Mouse (Mus musculus): Measurements from ENCODE around the gene Cmtm3. TPM values are rescaled to one million over a fixed set of nuclear protein-coding genes. Genes with fewer than 3 reads are reported as not detected.
"Not testable (repeated sequence)": the region's sequence is repeated elsewhere in the genome, so short reads cannot be mapped to it uniquely, and the experiment has no call there.

Gene Cmtm3
- 156 and 164 TPM in 2 replicates for polyA plus RNA-seq (2014; fragmentation: Nextera tagmentation; extraction: Ambion mirVana)

DNA sequence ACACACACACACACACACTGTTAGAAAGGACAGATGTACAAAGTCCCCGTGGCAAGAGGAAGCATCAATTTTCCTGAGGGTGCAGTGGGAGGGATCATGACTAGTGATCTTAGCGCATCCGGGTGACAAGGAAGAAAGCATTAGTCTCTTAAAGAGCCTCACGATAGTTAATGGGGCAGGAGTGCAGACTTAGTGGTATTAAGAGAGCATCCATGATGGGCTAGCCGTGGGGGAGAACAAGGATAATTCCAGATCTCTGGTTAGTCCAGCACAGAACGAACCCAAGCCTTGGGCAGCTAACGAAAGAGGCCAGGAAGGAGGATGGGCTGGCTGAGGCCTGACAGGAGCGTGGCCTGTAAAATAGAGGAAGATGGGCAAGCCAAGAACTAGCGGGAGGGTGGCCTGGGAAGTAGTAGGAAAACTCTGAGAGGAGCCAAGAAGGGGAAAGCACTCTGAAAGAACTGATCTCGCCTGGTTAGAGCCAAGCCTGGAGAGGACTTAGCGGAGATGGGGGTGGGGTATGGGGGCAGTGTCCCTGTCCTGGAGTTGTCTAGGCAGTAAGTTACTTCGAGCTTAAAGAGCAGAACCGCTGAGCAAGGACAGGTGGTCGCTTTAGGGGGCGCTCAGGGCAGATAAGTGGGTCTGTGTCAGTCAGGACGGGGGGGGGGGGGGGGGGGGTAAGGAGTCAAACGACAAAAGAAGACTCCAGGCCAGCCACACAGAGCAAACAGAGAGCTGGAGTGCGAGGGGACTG lies at the start of gene Cmtm3:
Cmtm3 (plus strand) TSS at position 182 of the 754 bp plus-strand sequence.
- DNase-seq (peak; percentile 46), ATAC-seq (ENCODE audit: insufficient read depth) (peak; percentile 4; the same call in 1 of the 2 replicates)
- H3K4me2 ChIP-seq, result peak within 1 kb of the TSS; percentile 72
- H3K9ac ChIP-seq, result peak within 1 kb of the TSS; percentile 90
- TF ChIP-seq CTCF (IDR thresholded peaks at IDR 0.05; ENCODE audit: low read depth), result no peak
- H3K9me3 ChIP-seq (ENCODE audit: low read depth, low read length), result no peaks in the 10 kb centered on the region
- peak within 1 kb of the TSS; percentile 94 for H3K27ac ChIP-seq (ENCODE audit: low read depth)
- H3K36me3 ChIP-seq (ENCODE audit: insufficient read depth), result peaks cover 14% of the 10 kb centered on the region; the same call in 1 of the 2 replicates
- H3K4me1 ChIP-seq (ENCODE audit: insufficient read depth), result no peaks in the 10 kb centered on the region
- H3K4me3 ChIP-seq (ENCODE audit: low read depth, low read length), result peak within 1 kb of the TSS; percentile 70
- WGBS, result 13% methylated on average over 17 of the region's 18 CpGs
- no peaks in the 10 kb centered on the region for H3K27me3 ChIP-seq (ENCODE audit: insufficient read depth, low read length)

DNA sequence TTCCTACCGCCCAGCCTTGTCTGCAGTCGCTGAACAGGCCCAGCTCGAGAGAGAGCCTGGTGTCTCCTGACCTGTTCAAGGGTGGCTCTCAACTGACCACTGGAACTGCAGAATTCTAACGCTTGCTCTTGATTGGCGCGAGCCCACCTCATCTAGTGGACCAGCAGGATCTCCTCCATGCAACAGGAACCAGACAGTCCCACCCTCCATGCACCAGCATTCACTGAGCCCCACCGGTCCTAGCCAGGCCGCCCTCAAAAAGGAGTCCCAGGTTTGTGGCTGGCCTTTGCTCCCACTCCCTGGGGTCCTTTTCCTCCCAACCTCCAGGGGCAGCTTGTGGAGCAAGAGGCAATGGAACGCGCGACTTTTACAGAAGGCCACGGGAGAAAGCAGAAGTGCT lies 46.1 kb upstream of the Cmtm3 start, which contains the start of gene Cmtm2a:
Cmtm2a (minus strand) TSS at position 101 of the 400 bp plus-strand sequence.
- DNase-seq; H3K4me2 ChIP-seq; H3K9ac ChIP-seq; H3K4me3 ChIP-seq (ENCODE audit: low read depth, low read length); H3K9me3 ChIP-seq (ENCODE audit: low read depth, low read length); H3K36me3 ChIP-seq (ENCODE audit: insufficient read depth); H3K4me1 ChIP-seq (ENCODE audit: insufficient read depth); H3K27me3 ChIP-seq (ENCODE audit: insufficient read depth, low read length); H3K27ac ChIP-seq (ENCODE audit: low read depth); ATAC-seq (ENCODE audit: insufficient read depth): not testable (repeated sequence)
- WGBS, result 78% methylated on average over 12 of the region's 12 CpGs

DNA sequence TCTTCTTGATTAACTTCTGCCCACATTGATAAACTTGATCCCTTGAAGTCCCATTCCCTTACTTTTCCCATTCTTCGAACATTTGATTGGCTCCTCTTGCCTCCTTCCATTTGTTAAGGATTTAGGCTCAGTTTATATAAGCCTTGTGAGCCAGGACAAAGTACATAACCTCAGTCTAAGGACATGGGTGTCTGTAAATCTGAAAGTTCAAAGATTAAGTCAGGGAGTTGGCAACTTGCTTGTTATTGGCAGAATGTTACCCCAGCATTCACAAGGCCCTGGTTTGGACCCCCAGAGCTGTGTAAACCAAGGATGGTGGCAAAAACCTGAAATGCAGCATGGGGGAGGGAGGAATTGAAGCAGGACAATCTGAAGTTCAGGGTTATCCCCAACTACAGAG lies 44.8 kb upstream of the Cmtm3 start:
- 77% methylated on average over 1 of the region's 1 CpGs for WGBS

DNA sequence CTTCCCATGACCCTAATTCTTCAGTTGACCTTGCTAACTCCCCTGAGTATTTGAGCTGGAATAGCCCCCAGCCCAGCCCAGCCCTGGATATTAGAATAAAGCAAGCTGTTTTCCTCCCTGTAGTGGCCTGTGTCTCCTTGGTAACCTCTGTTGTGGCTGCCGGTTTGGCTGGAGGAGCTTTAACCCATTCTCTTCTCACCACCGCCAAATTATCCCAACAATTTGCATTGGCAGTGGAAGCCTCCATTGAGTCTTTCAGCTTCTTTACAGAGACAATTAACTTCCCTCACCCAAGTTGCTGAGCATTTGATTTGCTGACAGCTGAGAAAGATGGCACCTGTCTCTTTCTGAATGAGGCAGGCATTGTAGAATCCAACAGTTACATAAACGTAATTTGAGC lies 37.6 kb upstream of the Cmtm3 start:
- not testable (repeated sequence) for H3K4me2 ChIP-seq; ATAC-seq (ENCODE audit: insufficient read depth); DNase-seq; H3K27me3 ChIP-seq (ENCODE audit: insufficient read depth, low read length); H3K27ac ChIP-seq (ENCODE audit: low read depth); H3K9ac ChIP-seq; H3K4me1 ChIP-seq (ENCODE audit: insufficient read depth); H3K36me3 ChIP-seq (ENCODE audit: insufficient read depth); H3K4me3 ChIP-seq (ENCODE audit: low read depth, low read length); H3K9me3 ChIP-seq (ENCODE audit: low read depth, low read length)
- WGBS, result 20% methylated on average over 3 of the region's 3 CpGs

More for the DNA sequence above, 44.8 kb upstream of the Cmtm3 start:
- H3K27ac ChIP-seq (ENCODE audit: low read depth), result no peak overlapping the region
- H3K9me3 ChIP-seq (ENCODE audit: low read depth, low read length), result no peaks in the 10 kb centered on the region
- DNase-seq (no peak), ATAC-seq (ENCODE audit: insufficient read depth) (no peak)
- H3K4me2 ChIP-seq, result no peak overlapping the region
- TF ChIP-seq CTCF (IDR thresholded peaks at IDR 0.05; ENCODE audit: low read depth), result no peak
- H3K36me3 ChIP-seq (ENCODE audit: insufficient read depth), result no peaks in the 10 kb centered on the region
- H3K9ac ChIP-seq, result no peak overlapping the region
- H3K4me1 ChIP-seq (ENCODE audit: insufficient read depth), result no peaks in the 10 kb centered on the region
- H3K4me3 ChIP-seq (ENCODE audit: low read depth, low read length), result no peak overlapping the region
- H3K27me3 ChIP-seq (ENCODE audit: insufficient read depth, low read length), result no peaks in the 10 kb centered on the region

DNA sequence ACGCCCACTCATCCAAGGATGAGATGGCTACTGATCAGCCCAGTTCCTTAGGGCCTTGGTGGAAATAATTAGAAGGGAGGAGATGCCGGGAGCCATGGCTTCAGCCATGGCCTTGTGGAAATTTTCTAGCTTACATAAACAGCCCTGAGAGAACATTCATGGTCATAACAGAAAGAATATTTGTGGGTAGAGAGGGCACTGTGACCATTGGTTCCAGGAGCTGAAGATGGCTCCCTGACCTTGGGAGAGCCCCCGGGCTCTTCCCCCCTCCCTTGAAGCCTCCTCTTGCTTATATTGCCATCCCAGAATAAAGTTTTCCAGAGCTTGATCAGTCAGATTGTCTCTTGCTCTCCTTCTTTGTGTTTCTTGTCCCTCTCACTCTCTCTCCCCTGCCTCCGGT lies 36.7 kb upstream of the Cmtm3 start:
- H3K27ac ChIP-seq (ENCODE audit: low read depth); H3K4me2 ChIP-seq; H3K9ac ChIP-seq; H3K27me3 ChIP-seq (ENCODE audit: insufficient read depth, low read length); ATAC-seq (ENCODE audit: insufficient read depth); H3K4me1 ChIP-seq (ENCODE audit: insufficient read depth); DNase-seq; H3K9me3 ChIP-seq (ENCODE audit: low read depth, low read length); H3K36me3 ChIP-seq (ENCODE audit: insufficient read depth); H3K4me3 ChIP-seq (ENCODE audit: low read depth, low read length): not testable (repeated sequence)
- 86% methylated on average over 4 of the region's 4 CpGs for WGBS

DNA sequence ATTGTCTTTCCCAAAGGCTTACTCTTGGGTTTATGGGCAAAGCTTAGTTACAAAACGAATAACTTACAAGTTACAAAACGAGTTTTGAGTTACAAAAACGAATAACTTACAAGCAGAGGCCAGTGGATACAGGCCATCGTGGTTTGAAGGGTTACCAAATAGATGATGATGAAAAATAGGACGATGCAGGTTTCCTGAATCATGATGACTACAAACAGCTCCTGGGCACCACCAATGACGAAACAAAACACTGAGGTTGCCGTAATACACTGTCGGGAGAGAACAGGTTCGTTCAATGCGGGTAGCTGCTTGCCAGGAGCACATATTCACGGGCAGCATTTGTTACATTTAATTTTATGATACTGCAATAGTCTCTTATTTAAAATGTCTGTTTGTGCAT lies 34.2 kb upstream of the Cmtm3 start:
- DNase-seq (no peak), ATAC-seq (ENCODE audit: insufficient read depth) (no peak)
- Histone ChIP-seq H3K4me2 (no peak overlapping the region), H3K9ac (no peak overlapping the region), H3K36me3 (ENCODE audit: insufficient read depth) (no peaks in the 10 kb centered on the region), H3K9me3 (ENCODE audit: low read depth, low read length) (no peaks in the 10 kb centered on the region), H3K27me3 (ENCODE audit: insufficient read depth, low read length) (no peaks in the 10 kb centered on the region), H3K4me3 (ENCODE audit: low read depth, low read length) (no peak overlapping the region), H3K4me1 (ENCODE audit: insufficient read depth) (no peaks in the 10 kb centered on the region), H3K27ac (ENCODE audit: low read depth) (no peak overlapping the region)
- WGBS, result 83% methylated on average over 11 of the region's 11 CpGs
- TF ChIP-seq CTCF (IDR thresholded peaks at IDR 0.05; ENCODE audit: low read depth), result no peak

DNA sequence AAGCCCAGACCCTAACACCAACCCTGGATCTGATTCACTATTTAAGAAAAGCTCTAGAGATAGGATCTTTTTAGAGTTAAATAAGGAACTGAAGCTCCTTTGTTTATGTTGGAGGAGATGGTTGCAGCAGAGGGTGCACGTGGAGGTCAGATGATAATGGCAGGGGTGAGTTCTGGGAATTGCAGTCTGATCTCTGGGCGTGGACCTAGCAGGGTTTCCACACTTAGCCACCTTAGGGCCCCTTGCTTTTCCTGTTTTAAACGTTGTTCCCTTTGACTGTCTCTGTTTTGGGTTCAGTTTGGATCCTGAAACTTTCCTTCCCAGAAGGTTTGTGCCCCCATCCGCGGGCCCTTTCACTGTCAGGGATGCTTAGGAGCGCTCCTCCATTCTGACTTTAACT lies 30.9 kb upstream of the Cmtm3 start:
- not testable (repeated sequence) for ATAC-seq (ENCODE audit: insufficient read depth); H3K9ac ChIP-seq; H3K27me3 ChIP-seq (ENCODE audit: insufficient read depth, low read length); DNase-seq; H3K27ac ChIP-seq (ENCODE audit: low read depth); H3K4me2 ChIP-seq; H3K36me3 ChIP-seq (ENCODE audit: insufficient read depth); H3K4me1 ChIP-seq (ENCODE audit: insufficient read depth); H3K4me3 ChIP-seq (ENCODE audit: low read depth, low read length); H3K9me3 ChIP-seq (ENCODE audit: low read depth, low read length)
- 41% methylated on average over 6 of the region's 6 CpGs for WGBS

DNA sequence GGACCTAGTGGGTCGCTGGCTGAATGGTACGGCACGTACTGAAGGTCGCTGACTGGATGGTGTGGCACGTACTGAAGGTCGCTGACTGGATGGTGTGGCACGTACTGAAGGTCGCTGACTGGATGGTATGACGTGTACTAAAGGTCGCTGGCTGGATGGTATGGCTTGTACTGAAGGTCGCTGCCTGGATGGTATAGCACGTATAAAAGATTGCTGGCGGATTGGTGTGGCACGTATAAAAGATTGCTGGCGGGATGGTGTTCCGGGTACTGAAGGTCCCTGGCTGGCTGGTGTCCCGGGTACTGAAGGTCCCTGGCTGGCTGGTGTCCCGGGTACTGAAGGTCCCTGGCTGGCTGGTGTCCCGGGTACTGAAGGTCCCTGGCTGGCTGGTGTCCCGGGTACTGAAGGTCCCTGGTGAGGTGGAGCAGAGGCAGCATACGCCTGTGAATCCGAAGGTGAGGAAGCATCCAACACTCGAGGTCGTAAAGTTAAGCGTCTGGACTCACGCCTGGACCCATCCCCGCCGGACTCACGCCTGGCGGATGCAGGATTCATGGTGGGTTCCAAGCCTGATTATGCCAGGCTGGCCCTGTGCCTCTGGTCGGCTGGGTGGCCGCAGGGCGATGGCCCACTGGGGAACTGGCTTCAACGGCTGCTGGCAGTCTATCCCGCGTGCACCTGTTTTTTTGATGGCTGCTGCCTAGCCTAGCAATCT lies 29.6 kb upstream of the Cmtm3 start, which contains the start of the genes Gm45711 and Cmtm1:
Gm45711 (minus strand) TSS at position 641 of the 715 bp plus-strand sequence.
Cmtm1 (minus strand) TSS at position 705 of the 715 bp plus-strand sequence.
- H3K27me3 ChIP-seq (ENCODE audit: insufficient read depth, low read length); H3K9me3 ChIP-seq (ENCODE audit: low read depth, low read length); H3K4me1 ChIP-seq (ENCODE audit: insufficient read depth); DNase-seq; H3K4me2 ChIP-seq; H3K9ac ChIP-seq; H3K4me3 ChIP-seq (ENCODE audit: low read depth, low read length); H3K36me3 ChIP-seq (ENCODE audit: insufficient read depth); ATAC-seq (ENCODE audit: insufficient read depth); H3K27ac ChIP-seq (ENCODE audit: low read depth): not testable (repeated sequence)
- 85% methylated on average over 36 of the region's 36 CpGs for WGBS

DNA sequence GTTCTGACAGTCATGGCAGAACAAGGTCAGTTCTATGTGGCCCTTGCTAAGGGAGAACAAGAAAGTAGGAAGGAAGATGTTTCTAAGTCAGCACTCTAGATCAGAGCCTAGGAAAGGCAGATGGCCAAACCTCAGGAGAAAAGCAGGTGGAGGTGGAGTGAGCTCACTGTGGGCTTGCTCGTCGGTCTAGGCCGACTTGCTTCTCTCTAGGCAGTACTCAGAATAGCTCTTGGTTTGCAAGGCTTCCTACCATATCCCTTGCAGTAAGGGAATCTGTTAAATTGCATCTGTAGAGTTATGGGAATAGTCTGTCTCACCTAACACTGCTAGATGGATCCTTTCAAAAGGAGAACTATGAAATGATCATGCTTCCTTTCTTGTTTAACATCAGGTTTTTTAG lies 27.2 kb upstream of the Cmtm3 start:
- H3K4me3 ChIP-seq (ENCODE audit: low read depth, low read length); H3K9me3 ChIP-seq (ENCODE audit: low read depth, low read length); ATAC-seq (ENCODE audit: insufficient read depth); DNase-seq; H3K4me2 ChIP-seq; H3K9ac ChIP-seq; H3K36me3 ChIP-seq (ENCODE audit: insufficient read depth); H3K27me3 ChIP-seq (ENCODE audit: insufficient read depth, low read length); H3K4me1 ChIP-seq (ENCODE audit: insufficient read depth); H3K27ac ChIP-seq (ENCODE audit: low read depth): not testable (repeated sequence)
- 86% methylated on average over 3 of the region's 3 CpGs for WGBS

Data from lung, embryonic 14.5 days (tissue).